Mouse (Mus musculus): ENCODE results near the gene Mut. TPM values are rescaled to one million over a fixed set of nuclear protein-coding genes. Genes with fewer than 3 reads are reported as not detected.

The Mut gene
- 10 to 100 TPM; 63.3 to 68.0 TPM for total RNA-seq (2021)
- long read RNA-seq, experiment 1, transcript Mut-201 (13 exons, 3,674 nt) = major isoform, 21 of 85 reads
- long read RNA-seq, experiment 1, partial matches to known transcripts = 63 of 85 reads
- long read RNA-seq, experiment 1, other reads (novel, unspliced or antisense) = 1 of 85 reads
- long read RNA-seq, experiment 2, transcript Mut-201 (13 exons, 3,674 nt) = major isoform, 65 of 115 reads
- long read RNA-seq, experiment 2, partial matches to known transcripts = 9 of 115 reads
- long read RNA-seq, experiment 2, other reads (novel, unspliced or antisense) = 41 of 115 reads

DNA sequence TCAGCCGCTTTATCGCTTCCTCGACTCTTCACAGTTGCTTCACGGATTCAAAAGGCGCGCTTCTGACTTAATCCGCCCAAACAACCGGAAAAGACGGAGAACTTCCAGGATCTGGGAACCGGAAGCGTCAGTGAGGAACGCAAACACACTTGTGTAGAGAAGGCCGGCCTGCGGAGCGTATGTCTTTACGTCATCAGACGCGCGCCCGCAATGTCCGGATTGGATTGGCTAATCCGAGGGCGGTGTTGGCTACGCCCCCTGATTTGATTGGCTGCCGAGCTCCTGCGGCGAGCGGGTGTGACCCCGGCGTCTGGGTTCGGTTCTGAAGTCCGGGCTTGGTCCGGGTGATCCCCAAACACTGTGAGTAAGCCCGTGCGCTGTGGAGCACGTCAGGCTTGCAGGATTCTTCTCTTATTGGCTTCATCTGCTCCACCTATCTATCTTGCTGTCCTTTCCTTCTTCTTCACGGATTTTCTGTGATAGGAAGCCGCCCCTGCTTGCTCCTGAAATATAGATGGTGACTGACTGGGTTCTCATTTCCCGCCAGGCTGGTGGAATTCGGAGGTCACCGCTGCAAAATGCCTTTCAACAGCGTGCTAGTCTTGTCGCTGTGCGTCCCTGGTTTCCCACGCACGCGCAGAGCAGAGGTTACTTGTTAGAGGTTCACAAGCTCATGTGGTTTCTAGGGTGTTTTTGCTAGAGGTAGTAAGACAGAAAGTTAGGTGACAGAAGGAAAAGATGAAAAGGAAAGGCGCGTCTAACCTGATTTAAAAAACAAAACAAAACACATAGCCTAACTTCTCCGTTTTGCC lies at the start of gene Mut, which contains the start of gene Cenpq:
Mut (plus strand) TSS at position 266 of the 812 bp plus-strand sequence.
Cenpq (minus strand) TSS at position 628 of the 812 bp plus-strand sequence.
- peak; percentile 97 for DNase-seq

DNA sequence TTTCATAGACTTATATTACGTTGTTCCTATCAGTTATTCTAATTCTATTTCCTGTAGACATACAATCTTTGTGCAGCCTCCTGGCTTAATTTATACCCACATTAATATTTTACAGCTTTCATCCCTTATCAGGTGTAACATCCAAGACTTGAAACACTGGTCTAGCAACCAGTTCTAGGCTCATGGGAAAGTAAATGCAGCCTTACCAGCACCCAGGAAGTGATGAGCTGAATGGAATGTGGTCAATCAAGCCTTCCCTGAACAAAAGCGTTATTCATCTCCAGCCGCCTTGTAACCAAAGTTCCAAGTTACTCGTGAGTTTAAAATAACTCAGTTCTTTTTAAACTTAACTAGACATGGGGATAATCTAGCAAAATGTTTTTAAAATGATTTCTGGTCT lies 49.3 kb upstream of the Mut start:
- no peak for DNase-seq

GRCm38 (mm10) chr17:40887849-40888536 lies 46.5 kb upstream of the Mut start:
- DNase-seq = no peak

DNA sequence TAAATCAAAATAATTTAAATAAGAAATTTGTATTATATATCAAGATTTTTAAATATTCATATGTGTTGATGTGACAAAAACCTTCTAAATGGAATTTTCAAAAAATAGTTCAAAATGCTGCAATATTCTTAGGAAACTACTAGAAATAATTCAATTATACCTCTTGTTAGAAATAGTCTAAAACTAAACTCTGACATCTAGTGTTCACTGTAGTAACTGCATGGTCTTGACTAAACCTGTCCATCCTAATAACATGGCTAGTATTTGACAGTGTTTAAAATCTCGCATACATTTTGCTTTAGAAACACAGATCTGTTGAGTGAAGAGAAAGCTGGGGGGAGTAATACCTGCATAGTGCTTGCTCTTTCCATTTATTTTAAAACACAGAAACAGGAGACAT lies 37.6 kb upstream of the Mut start:
- DNase-seq = no peak

DNA sequence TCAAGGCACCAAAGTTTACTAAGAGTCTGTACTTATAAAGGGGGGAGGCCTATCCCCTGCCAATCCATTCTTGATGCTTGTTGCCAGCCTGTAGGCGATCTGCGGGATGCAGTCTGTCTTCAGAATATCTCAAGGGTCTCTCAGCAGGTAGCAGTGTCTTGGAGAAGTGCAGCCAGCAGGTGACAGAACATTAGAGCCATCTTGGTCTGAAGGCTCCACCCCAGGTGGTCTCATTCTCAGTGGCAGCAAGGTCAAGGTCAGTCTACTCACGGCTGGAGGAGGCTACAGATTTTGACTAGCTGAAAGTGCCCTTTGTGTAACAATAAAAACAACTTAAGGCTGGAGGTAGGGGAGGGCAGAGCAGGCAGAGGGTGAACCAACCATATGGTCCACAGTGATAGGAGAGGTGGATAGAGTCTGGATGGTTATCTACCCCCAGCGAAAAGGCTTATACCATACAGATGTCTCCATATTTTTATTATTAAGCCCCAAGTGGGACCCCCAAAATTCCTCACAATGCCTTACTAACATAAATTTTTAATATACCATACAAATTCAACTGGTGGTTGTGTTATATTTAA lies 34.6 kb upstream of the Mut start:
- no peak for DNase-seq

DNA sequence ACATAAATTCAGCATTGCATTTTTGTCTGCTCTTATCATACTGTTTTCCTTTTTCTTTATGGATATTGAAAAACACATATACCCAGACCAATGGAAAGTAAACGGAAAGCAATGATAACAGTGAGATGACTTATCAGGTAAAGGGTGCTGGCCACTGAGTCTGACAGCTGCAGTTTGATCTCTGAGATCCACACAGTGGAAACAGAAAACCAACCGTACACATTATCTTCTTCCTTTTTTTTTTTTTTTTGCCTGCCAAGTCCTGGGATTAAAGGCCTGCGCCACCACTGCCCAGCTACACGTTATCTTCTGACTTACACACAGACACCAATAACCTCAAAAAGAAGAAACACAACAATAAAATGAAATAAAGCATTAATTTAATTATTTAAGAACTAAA lies 31.1 kb upstream of the Mut start:
- DNase-seq = no peak

DNA sequence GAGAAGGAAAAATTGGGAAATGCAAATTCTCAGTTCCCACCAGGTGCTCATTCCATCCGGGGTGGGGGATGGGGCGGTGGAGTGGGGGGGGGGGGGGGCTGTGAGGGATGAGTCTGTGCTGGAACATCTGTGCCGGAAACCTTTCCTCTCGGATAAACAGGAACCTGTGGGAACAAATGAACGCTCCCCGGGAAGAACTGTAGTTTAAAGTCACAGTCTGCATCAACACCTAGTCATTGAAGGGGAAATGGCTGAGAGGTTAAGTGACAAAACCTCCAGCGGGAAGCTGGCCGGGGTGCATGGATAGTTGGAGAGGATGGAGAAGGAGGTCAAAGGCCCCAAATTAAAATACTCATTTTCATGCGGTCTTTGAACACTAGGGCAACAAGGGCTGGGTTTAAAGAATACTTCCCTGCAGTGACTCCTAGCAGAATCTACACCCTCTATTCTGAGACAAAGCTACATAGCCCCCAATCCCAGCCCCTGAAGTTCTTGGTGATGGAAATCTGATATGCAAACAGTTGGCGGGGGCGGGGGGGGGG lies 30.4 kb upstream of the Mut start:
- no peak for DNase-seq

- no peak for DNase-seq
Measured at GRCm38 (mm10) chr17:40904721-40905154, 29.7 kb upstream of the Mut start.

DNA sequence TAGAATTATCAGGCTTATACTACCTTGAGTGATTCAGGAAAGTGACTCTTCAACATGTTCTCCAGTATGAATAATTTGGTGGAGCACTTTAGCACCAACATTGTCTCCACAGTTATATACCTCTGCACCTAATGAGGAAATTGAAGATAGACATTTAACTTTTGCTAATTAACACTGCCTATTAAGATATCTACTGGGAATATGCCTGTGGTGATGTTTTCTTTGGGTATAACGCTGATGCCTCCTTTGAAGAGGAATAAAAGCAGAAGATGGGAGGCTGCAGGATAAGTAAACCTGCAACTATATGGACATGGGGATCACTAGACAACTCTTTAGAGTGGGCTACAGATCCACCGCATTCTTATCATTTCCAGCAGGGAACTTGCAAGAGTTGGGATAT lies 20.2 kb upstream of the Mut start, which contains the start of gene Glyatl3:
Glyatl3 (minus strand) TSS at position 101 of the 400 bp plus-strand sequence.
- DNase-seq = no peak

DNA sequence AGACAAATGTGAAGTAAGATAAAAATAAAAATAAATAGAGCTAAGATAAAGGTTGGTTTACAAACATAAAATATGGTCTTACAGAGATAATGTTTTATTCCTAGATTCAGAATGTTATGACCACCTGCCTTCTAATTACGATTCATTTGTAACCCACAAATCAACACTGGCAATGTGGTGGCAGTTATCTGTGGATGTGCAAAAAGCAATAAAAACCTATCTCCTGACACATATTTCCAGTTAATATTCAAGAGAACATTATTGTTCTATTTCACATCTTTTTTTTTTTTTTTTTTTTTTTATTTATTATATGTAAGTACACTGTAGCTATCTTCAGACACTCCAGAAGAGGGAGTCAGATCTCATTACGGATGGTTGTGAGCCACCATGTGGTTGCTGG lies 19.0 kb upstream of the Mut start:
- DNase-seq = no peak

DNA sequence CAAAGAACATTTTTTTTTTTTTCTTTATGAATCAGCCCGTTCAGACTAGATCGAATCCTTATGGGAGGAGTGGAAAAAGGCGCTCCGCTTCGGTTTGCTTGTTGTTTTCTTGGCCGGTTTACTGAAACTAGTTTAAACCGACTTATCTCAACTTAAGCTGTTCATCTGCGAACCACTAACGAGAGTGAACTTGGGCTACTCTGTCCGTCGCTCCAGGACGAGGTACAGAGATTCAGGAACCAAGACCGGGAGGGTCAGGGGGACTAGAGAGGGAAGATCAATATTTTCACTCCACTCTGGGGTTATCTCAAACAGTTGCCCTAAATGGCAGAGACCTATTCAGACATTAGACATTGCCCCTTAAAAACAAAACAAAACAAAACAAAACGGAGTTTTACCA lies 500 bp upstream of the Mut start:
- no peak for DNase-seq

DNA sequence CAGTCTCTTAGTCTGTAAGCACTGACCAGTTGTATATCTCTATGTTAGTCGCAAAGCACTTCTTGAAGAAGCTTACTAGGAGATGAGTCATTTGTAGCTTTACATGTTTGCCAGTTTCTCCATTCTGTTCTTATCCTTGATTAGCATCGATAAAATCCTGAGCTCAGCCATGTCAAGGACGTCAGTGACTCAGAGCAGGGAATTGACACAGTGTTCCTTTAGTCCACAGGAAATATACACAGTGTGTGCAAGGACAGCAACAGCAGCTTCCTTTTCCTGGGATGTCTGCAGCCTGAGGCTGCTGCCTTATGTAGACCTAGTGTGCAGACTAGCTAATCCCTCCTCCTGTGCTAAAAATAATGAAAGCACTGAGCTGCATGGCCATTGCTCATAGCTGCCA lies 14.0 kb downstream of the Mut start:
- DNase-seq = no peak

DNA sequence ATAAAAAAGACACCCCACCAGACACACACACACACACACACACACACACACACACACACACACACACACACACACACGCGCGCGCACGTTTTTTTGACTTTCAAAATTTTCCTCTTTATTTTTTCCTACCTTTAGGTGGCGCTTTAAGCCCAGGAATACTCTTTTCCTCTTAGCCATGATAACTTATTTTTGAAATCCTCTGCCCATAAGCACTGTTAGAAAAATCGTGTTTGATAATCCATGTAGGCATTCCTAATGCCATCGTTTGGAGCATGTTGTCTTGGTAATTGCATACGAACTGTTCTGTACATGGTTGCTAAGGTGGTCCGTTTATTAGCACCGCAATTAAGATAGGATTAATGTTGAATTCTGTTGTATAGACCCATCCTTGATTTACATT lies 43.4 kb downstream of the Mut start:
- DNase-seq = no peak

DNA sequence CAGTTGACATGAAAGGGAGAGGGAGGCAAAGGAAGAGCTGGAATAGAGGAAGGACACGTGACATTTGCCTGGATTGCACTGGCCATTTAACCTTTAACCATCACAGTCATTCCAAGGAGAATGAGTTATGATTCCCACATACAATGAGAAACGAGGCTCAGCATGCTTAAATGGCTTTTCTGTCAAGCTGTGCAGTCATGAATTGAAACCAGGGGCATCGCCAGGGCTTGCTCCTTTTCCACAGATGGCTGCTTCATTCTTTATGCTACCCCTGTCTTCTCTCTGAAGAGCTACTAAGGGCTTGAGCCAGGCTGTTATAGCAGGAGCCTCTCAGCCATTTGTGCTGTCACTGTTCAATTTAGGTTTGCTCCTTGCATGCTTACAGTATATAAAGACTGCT lies 57.6 kb downstream of the Mut start:
- no peak for DNase-seq

Other genes with a start within 250 kb of the Mut start
- gene Esp1, start 207.6 kb upstream of the Mut start, total RNA-seq (2021) = not detected
- not detected for gene Crisp2, start 127.7 kb upstream of the Mut start, total RNA-seq (2021)
- not detected for gene Rhag, start 123.6 kb upstream of the Mut start, total RNA-seq (2021)
- under 1 TPM; 0.20 to 0.48 TPM for gene 9130008F23Rik, start 54.1 kb upstream of the Mut start, total RNA-seq (2021)
- gene Glyatl3, start 20.3 kb upstream of the Mut start, total RNA-seq (2021) = not detected
- 1 to 10 TPM; 2.9 to 3.4 TPM for gene Cenpq, start 362 bp downstream of the Mut start, total RNA-seq (2021)